Mouse (Mus musculus): ENCODE data around the gene Mrpl2.

Gene Mrpl2

GRCm38 (mm10) chr17:46645561-46646321 is at the start of gene Mrpl2, which contains the start of gene Klc4:
Gene Mrpl2 (plus strand): TSS chr17:46646229.
Gene Klc4 (minus strand): TSS chr17:46646022.
- peak; percentile 98 to 99 for DNase-seq

GRCm38 (mm10) chr17:46597956-46598355 is 48.1 kb upstream of the Mrpl2 start:
- DNase-seq, result no peak

- DNase-seq, result no peak
These were observed 47.1 kb upstream of the Mrpl2 start for GRCm38 (mm10) chr17:46598963-46599362.

- no peak for DNase-seq
These were observed 45.5 kb upstream of the Mrpl2 start for GRCm38 (mm10) chr17:46600569-46600968.

GRCm38 (mm10) chr17:46602212-46602611 is 43.8 kb upstream of the Mrpl2 start:
- DNase-seq, result peak; percentile 37 to 40

- no peak for DNase-seq
These were observed 42.8 kb upstream of the Mrpl2 start for GRCm38 (mm10) chr17:46603229-46603628.

GRCm38 (mm10) chr17:46605126-46605525 is 40.9 kb upstream of the Mrpl2 start:
- DNase-seq, result no peak

- DNase-seq, result no peak
These were observed 40.0 kb upstream of the Mrpl2 start for GRCm38 (mm10) chr17:46605987-46606386.

- peak; percentile 70 to 76 for DNase-seq
These were observed 36.1 kb upstream of the Mrpl2 start for GRCm38 (mm10) chr17:46609721-46610514.

GRCm38 (mm10) chr17:46611316-46611715 is 34.7 kb upstream of the Mrpl2 start:
- DNase-seq, result no peak

- no peak for DNase-seq
These were observed 33.8 kb upstream of the Mrpl2 start for GRCm38 (mm10) chr17:46612189-46612588.

- DNase-seq, result peak; percentile 46 to 61
These were observed 33.2 kb upstream of the Mrpl2 start for GRCm38 (mm10) chr17:46612820-46613219.

GRCm38 (mm10) chr17:46613229-46613628 is 32.8 kb upstream of the Mrpl2 start:
- DNase-seq, result no peak

- DNase-seq, result no peak
These were observed 28.2 kb upstream of the Mrpl2 start for GRCm38 (mm10) chr17:46617799-46618198.

- DNase-seq, result no peak
These were observed 27.6 kb upstream of the Mrpl2 start for GRCm38 (mm10) chr17:46618394-46618768.

GRCm38 (mm10) chr17:46618769-46619682 is 27.0 kb upstream of the Mrpl2 start:
- DNase-seq, result no peak

- DNase-seq, result no peak
These were observed 26.2 kb upstream of the Mrpl2 start for GRCm38 (mm10) chr17:46619683-46620357.

- DNase-seq, result peak; percentile 40 to 63
These were observed 24.7 kb upstream of the Mrpl2 start for GRCm38 (mm10) chr17:46621324-46621723.

- no peak for DNase-seq
These were observed 23.8 kb upstream of the Mrpl2 start for GRCm38 (mm10) chr17:46622269-46622668.

- no peak for DNase-seq
These were observed 22.0 kb upstream of the Mrpl2 start for GRCm38 (mm10) chr17:46623819-46624557.

- no peak for DNase-seq
These were observed 21.4 kb upstream of the Mrpl2 start for GRCm38 (mm10) chr17:46624598-46624997.

GRCm38 (mm10) chr17:46627409-46627808 is 18.6 kb upstream of the Mrpl2 start:
- no peak for DNase-seq

Data from kidney, postnatal 36 days (tissue).